Mouse (Mus musculus) liver, adult (tissue): ENCODE data around the gene Mt3.

Experiments
- GATA4 ChIP-seq: IDR thresholded peaks from 2 replicates; pipeline ENCODE4 v1.6.1; 2014; ENCODE audit warnings: mild to moderate bottlenecking, low read length; ENCODE audit not compliant: insufficient replicate concordance

Gene Mt3

DNA sequence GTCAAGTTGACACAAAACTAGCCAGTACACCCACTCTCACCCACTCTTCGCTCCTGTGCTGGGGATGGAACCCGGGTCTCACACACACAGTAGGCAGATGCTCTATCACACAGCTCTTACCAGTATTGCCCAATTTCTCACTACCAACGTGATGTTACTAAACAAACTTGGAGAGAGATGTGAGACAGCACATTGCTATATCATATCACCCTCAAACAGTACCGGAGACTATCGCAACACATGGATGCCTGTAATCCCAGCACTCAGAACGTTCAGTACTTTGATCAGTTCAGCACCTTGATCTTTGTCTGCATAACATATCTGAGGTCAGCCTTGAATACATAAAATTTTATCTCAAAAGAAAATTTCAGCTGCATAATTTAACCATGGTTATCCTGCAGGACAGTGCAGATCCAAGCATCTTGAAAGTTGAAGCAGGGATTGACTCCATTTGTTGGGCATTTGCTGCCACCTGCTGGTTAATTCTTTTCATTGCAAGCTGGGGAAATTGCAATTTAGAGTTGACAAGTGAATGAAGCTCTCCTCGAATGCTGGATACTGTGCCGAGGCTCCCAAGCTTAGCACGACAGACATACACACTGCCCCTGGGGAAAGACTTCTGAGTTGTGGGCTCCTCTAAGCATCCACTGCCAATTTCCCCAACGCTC, 46.9 kb downstream of the Mt3 start:
- TF ChIP-seq GATA4 = no peak
